Mouse (Mus musculus) adrenal gland, adult (tissue): Measurements from ENCODE around the gene Mettl1.

ENCODE experiments used
- DNase-seq, 2 experiments: peaks; one replicate each; pipeline ENCODE4 v3.0.0; 2022 to 2023; ENCODE audit warnings: low spot score in 1 of 2; ENCODE audit not compliant: inconsistent age in 2 of 2

The Mettl1 gene

DNA sequence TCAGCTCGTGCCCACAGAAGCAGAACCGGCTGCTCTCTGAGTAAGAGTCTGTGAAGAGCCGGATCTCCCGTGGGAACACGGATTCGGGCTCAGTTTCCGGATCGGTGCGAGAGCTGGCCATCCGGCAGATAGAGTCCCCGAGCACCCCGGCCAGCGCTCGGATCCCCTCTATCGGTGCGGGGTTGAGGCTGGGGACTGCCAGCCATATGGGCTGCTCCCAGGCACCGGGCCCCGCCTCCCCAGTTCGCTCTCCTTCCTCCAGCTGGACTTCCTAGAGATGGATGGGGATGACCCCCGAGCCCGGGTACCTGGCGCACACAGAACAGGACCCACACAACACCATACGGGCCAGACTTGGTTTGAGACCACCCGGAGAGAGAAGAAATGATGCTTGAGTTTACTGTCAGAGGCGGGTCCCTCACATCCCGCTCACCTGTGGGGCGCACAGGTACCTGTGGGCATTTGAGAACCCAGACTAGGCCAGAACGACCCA, at the start of gene Mettl1, which contains the start of gene Eef1akmt3:
TSS of gene Mettl1 (plus strand) at position 141 of the 493 bp plus-strand sequence.
TSS of gene Eef1akmt3 (minus strand) at position 240 of the 493 bp plus-strand sequence.
- peak in 1 of 2 experiments; percentile 64 for DNase-seq

DNA sequence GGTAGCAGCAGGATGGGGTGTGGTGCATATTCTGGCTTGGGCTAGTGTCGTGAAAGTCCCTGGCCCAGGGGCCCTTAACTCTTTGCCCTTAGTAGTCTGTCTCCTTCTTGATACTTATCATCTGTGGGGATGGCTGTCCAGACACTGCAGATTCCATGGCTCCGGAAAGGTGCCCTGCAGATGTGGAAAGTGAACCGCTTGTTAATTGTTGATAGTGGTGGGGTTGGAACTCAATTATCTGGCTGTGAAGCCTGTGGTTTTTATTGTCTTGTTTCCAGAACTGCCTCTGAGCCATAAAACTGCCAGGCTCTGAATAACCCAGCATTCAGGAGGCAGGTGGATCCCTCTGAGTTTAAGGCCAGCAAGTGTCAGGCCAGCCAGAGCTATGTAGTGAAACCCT, 49.5 kb upstream of the Mettl1 start:
- DNase-seq, result peak in 1 of 2 experiments; percentile 29

DNA sequence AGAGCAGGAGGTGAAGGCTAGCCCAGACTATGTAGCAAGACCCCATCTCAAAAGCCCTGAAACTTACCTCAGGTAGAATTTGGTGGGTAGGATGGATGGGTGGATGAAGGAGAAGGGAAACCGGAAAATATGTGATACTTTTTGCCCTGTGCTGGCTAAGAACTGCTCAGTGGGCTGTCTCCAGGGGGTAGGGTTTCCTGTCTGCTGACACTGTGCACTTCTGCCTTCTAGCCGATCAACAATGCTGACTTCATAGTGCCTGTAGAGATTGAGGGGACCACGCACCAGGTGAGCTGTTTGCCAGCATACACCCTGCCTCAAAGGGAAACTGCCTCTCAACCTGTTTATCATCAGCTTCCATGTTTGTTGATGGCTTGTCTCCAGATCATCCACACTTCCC, 47.6 kb upstream of the Mettl1 start:
- DNase-seq, result peak in 1 of 2 experiments; percentile 24

DNA sequence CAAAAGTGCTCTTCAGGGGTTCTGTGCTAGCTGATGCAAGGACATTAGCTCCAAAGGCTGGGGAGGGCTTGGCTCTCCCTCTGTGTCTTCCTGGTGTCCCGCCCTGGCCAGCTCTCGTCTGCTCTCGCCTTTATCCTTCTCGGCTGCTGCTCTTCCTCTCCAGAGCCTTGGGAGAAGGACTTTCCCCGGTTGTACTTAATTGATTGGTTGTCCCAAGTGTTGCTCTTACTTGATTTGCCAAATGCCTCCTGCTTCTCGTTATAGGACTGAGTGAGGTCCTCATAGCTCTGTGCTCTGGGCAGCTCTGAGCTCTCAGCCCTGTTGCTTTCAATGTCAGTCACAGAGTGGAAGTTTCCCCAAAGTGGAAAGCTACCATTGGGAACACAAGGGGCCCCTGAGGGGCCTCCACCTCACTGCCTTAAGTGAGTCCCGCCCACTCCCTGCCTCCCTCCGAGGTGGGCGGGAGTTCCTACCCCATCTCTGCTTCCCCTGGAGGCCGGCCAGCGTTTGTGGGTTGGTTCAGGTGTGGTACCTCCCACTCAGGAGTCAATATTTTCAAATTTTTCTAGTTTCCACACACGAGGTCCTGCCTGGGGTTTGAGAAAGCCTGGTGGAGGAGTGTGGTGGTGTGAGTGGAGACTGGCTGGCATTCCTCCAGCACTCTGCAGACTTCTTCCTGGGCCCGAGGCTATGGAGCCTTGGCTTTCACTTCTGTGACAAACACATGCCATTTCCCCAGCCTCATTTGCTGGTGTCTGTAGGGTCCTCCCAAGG, 43.7 kb upstream of the Mettl1 start:
- DNase-seq, result peak; percentile 22 to 51

DNA sequence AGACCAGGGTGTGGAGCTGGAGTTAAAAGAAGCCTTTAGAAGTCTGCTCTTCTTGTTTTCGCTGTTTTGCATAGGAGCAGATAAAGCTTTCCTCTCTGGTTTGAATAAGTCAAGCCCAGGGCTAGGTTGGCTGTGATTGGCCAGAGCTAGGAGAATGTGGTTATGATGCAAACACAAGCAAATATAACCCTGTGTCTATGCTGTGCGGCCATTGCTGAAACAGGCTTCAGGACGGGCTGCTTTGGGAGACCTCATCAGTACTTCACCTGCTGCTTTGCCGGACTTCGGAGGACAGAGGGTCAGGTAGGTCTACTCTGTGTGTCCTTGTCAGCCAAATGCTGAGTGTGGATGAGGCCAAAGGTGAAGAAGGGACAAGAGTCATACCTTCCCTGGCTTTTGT, 40.7 kb upstream of the Mettl1 start, which contains the start of gene Avil:
TSS of gene Avil (plus strand) at position 181 of the 400 bp plus-strand sequence.
- peak in 1 of 2 experiments; percentile 6 for DNase-seq

DNA sequence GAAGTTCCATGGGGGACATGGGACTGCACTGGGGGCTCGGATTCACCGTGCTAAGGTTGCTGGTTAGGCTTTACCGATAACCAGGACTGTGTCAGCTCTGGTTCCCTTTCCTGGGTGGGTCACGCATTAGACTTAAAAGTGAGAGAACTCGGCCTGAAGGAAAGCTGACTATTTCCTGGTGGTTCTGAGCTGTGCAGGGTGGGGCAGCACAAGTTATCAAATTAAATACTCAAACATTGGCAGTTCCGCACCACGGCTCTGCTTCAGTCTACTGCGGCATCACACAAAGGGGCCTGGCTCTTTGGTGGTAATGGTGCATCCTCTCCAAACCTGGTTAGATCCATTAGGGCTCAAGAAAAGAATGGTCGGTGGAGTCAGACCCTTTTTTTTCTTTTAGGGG, 39.9 kb upstream of the Mettl1 start:
- DNase-seq, result peak; percentile 8 to 35

DNA sequence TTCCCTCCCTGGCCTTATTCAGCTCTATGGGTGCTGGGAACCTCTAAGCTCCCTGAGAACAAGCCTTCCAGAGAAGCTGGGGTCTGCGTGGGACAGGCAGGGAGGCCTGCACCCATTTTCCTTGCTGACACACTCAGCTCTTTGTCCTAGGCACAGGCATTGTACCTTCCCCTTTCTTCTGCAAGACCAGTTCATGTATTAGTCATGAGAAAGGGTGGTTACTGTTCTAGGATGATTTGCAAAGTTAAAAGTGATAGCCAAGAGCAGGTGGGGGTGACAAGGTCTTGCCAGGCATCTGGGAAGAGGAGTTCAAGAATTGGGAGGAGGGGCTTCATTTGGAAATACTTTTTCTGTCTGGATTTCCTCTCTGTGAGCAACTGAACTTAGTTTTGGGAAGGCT, 39.2 kb upstream of the Mettl1 start:
- peak; percentile 23 to 58 for DNase-seq

DNA sequence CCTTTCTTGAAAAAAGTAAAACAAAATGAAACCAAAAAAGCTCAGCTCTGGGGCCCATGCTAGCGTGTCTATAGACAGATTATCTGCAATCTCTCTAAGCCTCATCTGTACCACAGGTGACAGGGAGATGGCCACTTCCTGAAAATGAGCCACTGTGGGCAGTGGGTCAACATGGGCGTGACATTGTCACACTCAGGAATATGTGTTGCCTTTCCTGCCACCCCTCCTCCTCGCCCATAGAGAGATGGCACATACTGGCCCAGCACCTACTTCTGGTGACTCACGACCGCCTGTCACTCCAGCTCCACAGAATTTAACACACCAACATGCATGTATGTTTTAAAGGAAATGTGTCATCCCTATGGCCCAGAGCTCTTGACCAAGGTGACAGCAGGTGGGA, 38.4 kb upstream of the Mettl1 start:
- no peak for DNase-seq

DNA sequence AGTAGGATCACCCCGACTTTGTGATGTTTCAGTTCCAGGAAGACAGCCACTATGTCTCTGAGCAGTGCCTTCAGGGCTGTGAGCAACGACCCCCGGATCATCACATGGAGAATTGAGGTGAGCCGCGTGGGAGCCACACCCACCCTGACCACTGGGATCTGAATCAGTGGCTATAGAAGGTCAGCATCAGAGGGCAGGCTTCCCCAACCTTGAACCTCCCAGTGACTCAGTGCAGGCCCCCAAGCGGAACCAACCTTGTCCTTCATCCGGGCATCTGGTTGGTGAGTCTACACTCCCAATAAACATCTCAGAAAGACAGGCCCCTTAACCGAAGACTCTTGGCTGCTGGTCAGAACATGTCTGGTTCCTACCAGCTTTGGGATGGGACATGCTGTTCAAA, 37.9 kb upstream of the Mettl1 start:
- DNase-seq, result peak; percentile 88 to 93

DNA sequence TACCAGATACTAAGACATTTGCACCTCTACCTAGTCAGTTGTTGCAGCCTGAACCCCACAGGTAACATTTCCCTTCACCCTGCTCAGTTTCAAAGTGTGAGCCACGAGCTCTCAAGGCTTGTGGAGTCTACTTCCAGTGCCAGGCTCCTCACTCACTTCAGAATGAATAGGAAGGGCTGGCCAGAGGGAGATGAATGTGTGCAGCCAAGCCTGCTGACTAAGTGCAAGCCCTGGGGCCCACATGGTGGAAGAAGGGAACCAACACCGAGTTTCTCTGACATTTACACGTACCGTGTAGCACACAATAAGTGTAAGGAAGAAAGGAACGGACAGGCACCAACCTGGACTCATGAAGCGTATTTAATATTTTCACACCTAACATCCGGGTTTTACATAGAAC, 37.4 kb upstream of the Mettl1 start:
- DNase-seq, result no peak

DNA sequence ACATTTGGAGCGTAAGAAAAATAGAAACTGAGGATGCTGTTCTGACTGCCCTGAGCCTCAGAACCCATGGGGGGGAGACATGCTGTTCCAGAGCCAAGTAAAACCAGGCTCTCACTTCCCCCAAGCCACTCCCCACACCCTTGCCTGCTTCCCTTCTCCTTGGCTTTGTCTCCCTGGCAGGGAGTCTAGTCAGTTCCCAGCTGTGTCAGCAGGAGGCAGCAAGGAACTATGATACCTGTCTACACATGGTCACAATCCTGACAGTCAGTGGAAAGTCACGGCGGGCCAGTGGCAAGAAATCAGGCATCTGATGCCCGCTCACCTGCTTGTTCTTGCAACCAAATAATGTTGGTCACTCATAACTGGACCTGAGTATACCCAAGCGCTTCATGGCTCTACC, 24.7 kb upstream of the Mettl1 start:
- no peak for DNase-seq

DNA sequence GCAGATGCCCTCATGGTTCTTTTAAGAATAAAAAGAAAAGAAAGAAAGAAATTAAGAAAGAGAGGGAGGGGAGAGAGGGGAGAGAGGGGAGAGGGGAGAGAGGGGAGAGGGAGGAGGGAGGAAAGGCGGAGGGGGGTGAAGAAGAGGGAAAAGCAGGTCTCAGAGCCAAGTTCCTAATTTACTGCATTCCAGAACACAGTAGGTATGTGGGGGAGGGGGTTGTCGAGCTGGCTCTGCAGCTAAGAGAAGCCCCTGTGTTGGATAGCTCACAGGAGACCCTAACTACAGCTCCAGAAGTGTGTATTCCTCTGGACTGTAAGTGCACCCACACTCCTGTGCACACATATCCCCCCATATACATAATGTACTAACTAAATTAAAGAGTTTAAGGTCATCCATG, 24.1 kb upstream of the Mettl1 start:
- DNase-seq, result no peak

DNA sequence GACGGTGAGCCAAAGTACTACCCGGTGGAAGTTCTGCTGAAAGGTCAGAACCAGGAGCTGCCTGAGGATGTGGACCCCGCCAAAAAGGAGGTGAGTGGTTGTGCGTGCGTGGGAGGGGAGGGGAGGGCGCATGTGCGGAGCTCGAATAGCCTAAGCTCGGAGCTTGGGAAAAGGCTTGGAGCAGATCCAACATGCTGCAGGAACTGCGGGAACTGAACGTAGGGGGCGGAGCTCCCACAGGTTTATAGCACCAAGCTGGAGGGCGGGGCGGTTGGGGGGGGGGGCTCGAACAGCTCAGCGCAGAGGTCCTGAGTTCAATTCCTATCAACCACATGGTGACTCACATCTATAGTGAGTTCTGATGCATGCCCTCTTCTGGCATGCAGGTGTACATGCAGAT, 22.8 kb upstream of the Mettl1 start:
- no peak for DNase-seq

DNA sequence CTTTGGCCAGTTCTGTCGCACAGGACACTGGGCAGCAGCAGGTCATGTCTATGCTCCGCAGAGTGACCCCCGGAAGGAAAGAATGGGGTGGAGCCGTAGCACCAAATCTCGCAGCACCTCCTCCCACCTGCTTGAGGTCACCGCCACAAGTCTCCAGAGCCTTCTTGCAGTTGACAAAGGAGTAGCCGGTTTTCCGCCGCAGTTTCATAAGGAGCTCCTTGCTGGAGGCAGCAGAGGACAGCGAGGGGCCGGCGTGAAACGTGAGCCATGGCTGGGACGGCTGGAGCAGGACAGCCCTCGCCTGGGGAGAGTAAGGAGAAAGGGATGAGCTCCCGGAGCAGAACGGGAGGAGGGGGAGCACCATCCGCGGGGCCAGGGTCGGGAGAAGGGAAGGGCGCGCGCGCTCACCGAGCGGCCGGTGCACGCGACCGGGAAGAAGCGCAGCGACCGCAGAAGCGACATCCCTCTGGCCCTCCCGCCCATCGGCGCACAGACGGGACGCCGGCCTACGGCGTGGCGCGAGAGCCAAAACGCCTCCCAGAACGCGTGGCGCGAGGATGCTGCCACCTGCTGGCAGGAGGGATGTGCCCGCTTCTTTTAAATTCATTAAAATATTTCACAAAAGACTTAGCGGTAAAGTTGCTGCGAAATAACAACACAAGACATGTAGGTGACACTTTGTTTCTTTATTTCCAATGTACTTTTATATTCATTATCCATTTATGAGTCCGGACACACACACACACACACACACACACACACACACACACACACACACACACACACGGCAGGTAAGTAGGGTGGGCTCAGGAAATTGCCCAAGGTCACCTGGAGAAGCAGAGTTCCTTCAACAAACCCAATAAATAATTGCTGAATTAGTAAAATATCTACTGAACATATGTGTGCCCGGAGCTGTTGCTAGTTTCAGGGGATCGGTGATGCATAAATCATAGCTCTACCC, 10.6 kb upstream of the Mettl1 start, which contains the start of gene Tsfm:
TSS of gene Tsfm (minus strand) at position 505 of the 961 bp plus-strand sequence.
- peak; percentile 93 to 97 for DNase-seq

DNA sequence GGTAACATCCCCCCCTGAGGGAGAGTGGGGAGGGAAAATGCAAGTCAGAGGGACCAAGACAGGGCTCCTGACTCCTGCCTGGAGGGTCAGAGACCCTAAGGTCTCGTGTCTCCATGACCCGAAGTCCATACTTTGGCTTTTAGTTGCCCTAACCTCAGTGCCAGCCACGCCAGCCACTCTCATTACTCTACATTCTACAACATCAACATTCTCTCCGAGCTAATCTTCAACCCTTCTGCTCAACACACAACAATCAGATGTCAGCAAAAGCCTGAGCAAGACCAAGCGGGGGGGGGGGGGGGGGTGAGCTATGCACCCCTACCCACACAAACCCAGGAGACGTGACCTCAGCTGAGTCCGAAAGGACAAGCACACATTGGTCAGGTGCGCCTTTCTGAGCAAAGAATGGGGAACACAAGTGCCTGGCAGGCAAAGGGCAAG, 7.9 kb upstream of the Mettl1 start:
- no peak for DNase-seq

DNA sequence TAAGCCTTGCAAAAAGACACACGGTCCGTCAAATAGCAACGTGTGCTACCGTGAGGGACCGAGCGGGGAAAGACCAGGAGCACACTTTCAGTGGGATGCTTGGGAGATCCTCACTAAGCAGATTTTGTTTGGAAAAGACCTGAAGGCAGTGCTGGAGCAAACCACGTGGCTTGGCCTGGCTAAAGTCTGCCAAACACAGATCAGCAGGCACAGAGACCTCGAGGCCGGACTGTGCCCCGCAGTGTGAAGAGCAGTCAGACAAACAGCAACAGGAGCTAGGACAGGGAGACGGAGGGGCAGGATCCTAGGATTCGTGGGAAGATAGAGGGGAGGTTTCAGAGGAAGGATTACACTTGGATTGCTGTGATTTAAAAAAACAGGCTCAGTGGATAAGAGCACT, 4.9 kb upstream of the Mettl1 start:
- DNase-seq, result no peak

DNA sequence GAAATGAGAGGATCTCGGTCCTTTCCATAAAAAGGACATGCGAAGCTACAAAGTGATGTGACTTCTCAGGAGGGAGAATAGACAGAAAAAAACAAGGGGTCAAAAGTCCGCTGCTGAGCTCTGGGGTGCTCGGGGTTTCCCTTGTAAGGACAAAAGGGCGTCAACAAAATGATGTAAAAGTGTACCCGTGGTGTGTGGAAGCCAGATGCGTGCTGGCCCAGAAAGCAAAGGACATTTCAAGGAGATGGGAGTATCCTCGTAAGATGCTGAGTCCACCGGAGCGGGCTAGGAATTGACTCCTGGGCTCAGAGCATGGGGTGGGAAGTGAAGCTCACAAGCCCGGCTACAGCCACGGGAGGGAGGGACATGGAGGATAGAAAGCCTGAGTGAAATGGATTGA, 3.6 kb upstream of the Mettl1 start:
- DNase-seq, result no peak

DNA sequence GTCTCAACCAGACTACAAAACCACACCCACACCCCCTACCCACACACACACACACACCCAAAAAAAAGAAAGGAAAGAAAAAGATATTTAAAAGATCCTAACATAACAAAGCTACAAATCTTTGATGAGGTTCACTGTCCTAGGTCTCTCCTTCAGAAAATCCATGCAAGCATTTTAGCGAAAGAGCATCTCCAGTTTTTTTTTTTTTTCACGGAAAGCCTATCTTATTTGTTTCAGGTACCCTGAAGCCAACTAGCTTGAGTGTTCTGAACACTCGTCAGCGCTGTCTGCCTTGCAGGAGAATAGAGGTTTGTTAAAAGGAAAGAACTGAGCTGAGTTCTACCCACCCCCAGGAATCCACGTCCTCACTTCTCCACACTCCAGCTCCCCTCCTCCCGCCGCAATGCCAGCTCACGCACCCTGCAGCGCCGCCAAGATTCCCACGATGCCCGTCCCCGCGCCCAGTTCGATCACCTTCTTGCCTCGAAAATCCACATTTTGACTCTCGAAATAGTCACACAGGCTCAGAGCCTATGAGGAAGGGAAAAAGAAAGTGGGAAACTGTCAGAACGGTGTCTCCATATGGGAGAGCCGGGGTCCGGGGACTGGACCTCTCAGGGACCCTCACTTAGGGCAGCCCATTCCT, 522 bp upstream of the Mettl1 start:
- DNase-seq, result peak in 1 of 2 experiments; percentile 70

DNA sequence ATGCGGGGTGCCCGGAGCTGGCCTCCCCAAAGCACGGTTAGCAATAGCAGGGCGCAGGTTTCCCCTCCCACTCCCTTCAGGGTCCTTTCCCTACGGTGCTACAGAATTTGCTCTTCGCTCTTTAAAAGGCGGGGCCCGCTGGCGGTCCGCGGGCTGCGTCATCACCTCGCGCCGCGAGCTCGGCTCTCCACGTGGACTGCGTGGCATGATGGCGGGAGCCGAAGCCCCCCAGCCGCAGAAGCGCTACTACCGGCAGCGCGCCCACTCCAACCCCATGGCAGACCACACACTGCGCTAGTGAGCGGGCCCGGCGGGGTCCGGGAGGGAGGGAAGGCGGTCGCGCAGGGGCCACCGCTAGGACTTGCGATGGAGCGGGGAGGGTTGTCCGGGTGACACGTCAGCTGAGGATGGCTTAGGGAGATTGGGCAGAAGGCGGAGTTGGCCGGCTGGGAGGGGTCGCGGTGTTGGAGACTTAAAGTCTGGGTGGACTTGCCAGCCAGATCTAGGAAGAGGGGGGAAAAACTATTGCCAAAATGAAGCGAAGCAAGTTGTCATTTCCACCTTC, 642 bp downstream of the Mettl1 start:
- DNase-seq, result peak; percentile 91 to 98

DNA sequence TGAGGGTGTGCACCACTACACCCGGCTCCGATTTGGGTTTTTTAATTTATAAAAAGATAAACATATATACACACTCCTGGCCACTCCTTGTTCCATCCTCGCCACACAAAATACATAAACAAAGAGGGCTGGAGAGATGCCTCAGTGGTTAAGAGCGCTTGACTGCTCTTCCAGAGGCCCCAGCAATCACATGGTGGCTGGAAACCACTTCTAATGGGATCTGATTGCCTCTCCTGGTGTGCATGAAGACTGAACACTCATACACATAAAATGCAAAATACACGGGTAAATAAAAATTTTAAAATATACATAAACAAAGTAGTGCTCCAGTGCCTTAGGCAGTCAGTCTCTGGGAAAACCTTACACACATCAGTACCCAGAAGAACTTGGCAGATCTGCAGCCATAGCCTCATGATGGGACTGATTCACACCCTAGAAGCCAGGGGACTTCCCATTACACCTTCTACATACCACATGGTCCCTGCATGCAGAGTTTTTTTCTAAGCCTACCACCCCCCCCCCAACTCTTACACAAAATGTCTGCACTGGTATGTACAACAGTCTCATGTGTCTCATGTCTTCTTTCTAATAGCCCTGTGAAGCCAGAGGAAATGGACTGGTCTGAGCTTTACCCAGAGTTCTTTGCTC, 1.4 kb downstream of the Mettl1 start:
- DNase-seq, result no peak
